Mouse (Mus musculus) bone marrow, adult 2 months (tissue): ENCODE data around the gene Hoxa4.

Experiments
- CTCF ChIP-seq: fragments of 200-500 bp; IDR thresholded peaks from 2 replicates; pipeline ENCODE4 v1.5.1; 2011; ENCODE audit warnings: low read length, control low read depth; ENCODE audit not compliant: control insufficient read depth, insufficient read depth
- POLR2A ChIP-seq: fragments of 200-500 bp; IDR thresholded peaks from 2 replicates; pipeline ENCODE4 v1.6.1; 2011; ENCODE audit warnings: low read depth, mild to moderate bottlenecking, control low read depth, low read length, borderline replicate concordance; ENCODE audit not compliant: control insufficient read depth

DNA sequence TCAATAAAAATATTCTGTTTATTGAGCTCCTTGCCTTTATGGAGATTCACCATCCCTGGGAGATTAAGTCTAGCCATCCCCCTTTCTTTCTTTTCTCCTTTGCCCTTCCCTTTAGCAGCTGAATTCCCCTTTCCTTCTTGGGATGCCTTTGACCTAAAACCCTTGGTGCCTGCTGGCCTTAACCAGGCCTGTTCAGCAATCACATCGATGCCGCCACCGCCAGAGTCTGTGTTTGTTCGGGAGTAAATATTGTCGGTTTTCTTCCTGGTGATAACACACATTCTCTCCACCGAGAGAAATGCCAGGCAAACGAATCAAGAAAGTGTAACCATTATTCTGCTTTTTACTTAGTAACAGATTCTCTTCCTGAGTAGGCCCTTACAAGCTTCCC, 46.6 kb upstream of the Hoxa4 start:
- TF ChIP-seq CTCF: no peak
- TF ChIP-seq POLR2A: no peak
